10 mouse cellular contexts compared by ENCODE assay signal in genomic region chr1:90843836-90844235, GRCm38 (mm10). TPM values are rescaled to one million over a fixed set of nuclear protein-coding genes. Genes with fewer than 3 reads are reported as not detected.
A peak's percentile ranks its signal among the peaks of the same experiment; 100 is the strongest.
DNase-seq lines count a peak whose midpoint lies in the region; ATAC-seq and TF ChIP-seq lines count a peak whose summit lies in the region.
"Had no signal": no experiment of that assay in that cellular context is flagged by ENCODE, and none has a peak within 500 bp of the region (broad histone marks: within the 10 kb centered on the region; RNA-seq: fewer than 3 reads in every experiment).

Gene Col6a3 (minus strand): TSS chr1:90843971.

- no peak for TF ChIP-seq CTCF in kidney, postnatal 0 days (IDR thresholded peaks at IDR 0.05; ENCODE audit: low read depth)

- H3K27me3 ChIP-seq in neural tube, embryonic 11.5 days (ENCODE audit: control insufficient read depth, insufficient read depth, low read length) = no peaks in the 10 kb centered on the region
- no peaks in the 10 kb centered on the region for H3K27me3 ChIP-seq in kidney, postnatal 0 days (ENCODE audit: insufficient read depth, low read length)
- H3K27me3 ChIP-seq in forebrain, embryonic 15.5 days = no peaks in the 10 kb centered on the region

- H3K4me2 ChIP-seq in neural tube, embryonic 11.5 days (ENCODE audit: low read depth) = no peak within 1 kb of the TSS
- peak within 1 kb of the TSS; percentile 57 for H3K4me2 ChIP-seq in kidney, postnatal 0 days (ENCODE audit: low read length)
- H3K4me2 ChIP-seq in forebrain, embryonic 15.5 days (replicated peaks) = no peak within 1 kb of the TSS

- peak; percentile 16 for DNase-seq in neural tube, embryonic 11.5 days (ENCODE audit: low spot score)
- no peak for DNase-seq in neural tube, embryonic 10.5 days (ENCODE audit: extremely low spot score, low spot score)
- DNase-seq in heart, adult 9 months (ENCODE audit: low spot score in 2 of 2) = peak; percentile 68 to 69
- DNase-seq in kidney, postnatal 0 days (ENCODE audit: low spot score) = peak; percentile 80
- DNase-seq in lung, postnatal 4 days = peak; percentile 64 to 78
- DNase-seq in spleen, postnatal 14 days (ENCODE audit: low spot score in 2 of 2) = no peak
- DNase-seq in layer of hippocampus, postnatal 36 days = no peak

- no peaks in the 10 kb centered on the region for H3K9me3 ChIP-seq in neural tube, embryonic 11.5 days (ENCODE audit: control insufficient read depth, low read length)
- H3K9me3 ChIP-seq in kidney, postnatal 0 days (replicated peaks; ENCODE audit: low read length) = no peaks in the 10 kb centered on the region
- no peaks in the 10 kb centered on the region for H3K9me3 ChIP-seq in forebrain, embryonic 15.5 days

- no peaks in the 10 kb centered on the region for H3K36me3 ChIP-seq in neural tube, embryonic 11.5 days (ENCODE audit: control insufficient read depth, insufficient read depth, low read length)
- H3K36me3 ChIP-seq in kidney, postnatal 0 days (ENCODE audit: insufficient read depth, low read length) = no peaks in the 10 kb centered on the region
- no peaks in the 10 kb centered on the region for H3K36me3 ChIP-seq in forebrain, embryonic 15.5 days

- WGBS in neural tube, embryonic 11.5 days = 55% methylated on average over 4 of the region's 4 CpGs
- WGBS in kidney, postnatal 0 days = 34% methylated on average over 4 of the region's 4 CpGs
- WGBS in forebrain, embryonic 15.5 days = 57% methylated on average over 4 of the region's 4 CpGs

- no peaks in the 10 kb centered on the region for H3K4me1 ChIP-seq in neural tube, embryonic 11.5 days (ENCODE audit: control insufficient read depth, insufficient read depth, low read length)
- H3K4me1 ChIP-seq in kidney, postnatal 0 days (replicated peaks; ENCODE audit: insufficient read depth, low read length) = no peaks in the 10 kb centered on the region
- H3K4me1 ChIP-seq in forebrain, embryonic 15.5 days = peaks cover 5% of the 10 kb centered on the region; the same call in 1 of the 2 replicates

- no peak within 1 kb of the TSS for H3K27ac ChIP-seq in neural tube, embryonic 11.5 days (ENCODE audit: low read depth, low read length)
- H3K27ac ChIP-seq in kidney, postnatal 0 days = peak within 1 kb of the TSS; percentile 42; the same call in 1 of the 2 replicates
- H3K27ac ChIP-seq in forebrain, embryonic 15.5 days (replicated peaks) = no peak within 1 kb of the TSS

- ATAC-seq in neural tube, embryonic 11.5 days (ENCODE audit: insufficient read depth, low FRiP score, low TSS enrichment) = no peak
- ATAC-seq in kidney, postnatal 0 days (replicated peaks; ENCODE audit: low FRiP score, low read depth) = 0 out of 2 replicates have a peak, but pooled peaks have one; percentile 33
- no peak for ATAC-seq in forebrain, embryonic 15.5 days (replicated peaks)

- no peak within 1 kb of the TSS for H3K4me3 ChIP-seq in neural tube, embryonic 11.5 days (ENCODE audit: low read depth, low read length)
- H3K4me3 ChIP-seq in kidney, postnatal 0 days (replicated peaks; ENCODE audit: low read depth, low read length) = peak within 1 kb of the TSS; percentile 33
- no peak within 1 kb of the TSS for H3K4me3 ChIP-seq in forebrain, embryonic 15.5 days

- H3K9ac ChIP-seq in neural tube, embryonic 11.5 days (ENCODE audit: low read length) = no peak within 1 kb of the TSS
- peak within 1 kb of the TSS; percentile 44; the same call in 1 of the 2 replicates for H3K9ac ChIP-seq in kidney, postnatal 0 days (ENCODE audit: low read depth, low read length)
- H3K9ac ChIP-seq in forebrain, embryonic 15.5 days (replicated peaks) = no peak within 1 kb of the TSS

RNA-seq across cellular contexts. Expression of gene Col6a3, which starts in this region (rescaled TPM):
- polyA plus RNA-seq in neural tube, embryonic 11.5 days (2014; fragmentation: Nextera tagmentation; extraction: Ambion mirVana) = 10.1 and 11.4 TPM in 2 replicates
- polyA plus RNA-seq in kidney, postnatal 0 days (2015; fragmentation: Nextera tagmentation; extraction: Ambion mirVana) = 19.9 and 24.3 TPM in 2 replicates
- 1 to 10 TPM; 3.7 to 4.3 TPM for total RNA-seq in layer of hippocampus, postnatal 36 days (2021)
- 3.2 and 3.5 TPM in 2 replicates for polyA plus RNA-seq in forebrain, embryonic 15.5 days (2015; fragmentation: Nextera tagmentation; extraction: Ambion mirVana)
- total RNA-seq: hematopoietic stem cell, adult 5-6 weeks; MEL had no signal

Comparison
In these comparisons a context has a peak if more than half of its experiments do, and no peak if none do; other contexts are left out.
1. DNase-seq: peak in neural tube, embryonic 11.5 days (single experiment), heart, adult 9 months (2 of 2), kidney, postnatal 0 days (single experiment) and lung, postnatal 4 days (2 of 2); none in neural tube, embryonic 10.5 days (single experiment), spleen, postnatal 14 days (0 of 2) and layer of hippocampus, postnatal 36 days (0 of 2).